Mouse (Mus musculus) hindbrain, embryonic 16.5 days (tissue): Measurements from ENCODE around the gene Arhgef3. TPM values are rescaled to one million over a fixed set of nuclear protein-coding genes. Genes with fewer than 3 reads are reported as not detected.

ENCODE experiments used
- ATAC-seq: fragments of 200-750 bp; cut with Nextera tagmentation; 2 replicates; pipeline ENCODE4 v1.8.0; 2017; ENCODE audit warnings: moderate TSS enrichment, moderate library complexity
- H3K27ac ChIP-seq: fragments of 300-500 bp; sonication (generic); 2 replicates; pipeline ENCODE4 v1.5.1; 2014; ENCODE audit warnings: low read depth, mild to moderate bottlenecking, control low read depth, low read length, moderate library complexity
- H3K27me3 ChIP-seq: fragments of 300-500 bp; sonication (generic); replicated peaks from 2 replicates; pipeline ENCODE4 v1.6.1; 2014; ENCODE audit warnings: low read length; ENCODE audit not compliant: control insufficient read depth, insufficient read depth
- H3K36me3 ChIP-seq: fragments of 300-500 bp; sonication (generic); 2 replicates; pipeline ENCODE4 v1.6.1; 2014; ENCODE audit warnings: mild to moderate bottlenecking, low read length, moderate library complexity, mixed read lengths; ENCODE audit not compliant: control insufficient read depth, insufficient read depth
- H3K4me1 ChIP-seq: fragments of 300-500 bp; sonication (generic); 2 replicates; pipeline ENCODE4 v1.6.1; 2014; ENCODE audit warnings: low read depth, low read length; ENCODE audit not compliant: control insufficient read depth, insufficient read depth
- H3K4me2 ChIP-seq: fragments of 300-500 bp; sonication (generic); 2 replicates; pipeline ENCODE4 v1.6.1; 2014; ENCODE audit warnings: mild to moderate bottlenecking, low read length, control low read depth, moderate library complexity
- H3K4me3 ChIP-seq: fragments of 300-500 bp; sonication (generic); 2 replicates; pipeline ENCODE4 v1.5.1; 2014; ENCODE audit warnings: mild to moderate bottlenecking, low read length, control low read depth, moderate library complexity
- H3K9ac ChIP-seq: fragments of 300-500 bp; sonication (generic); 2 replicates; pipeline ENCODE4 v1.6.1; 2014; ENCODE audit warnings: low read depth, mild to moderate bottlenecking, control low read depth, low read length, moderate library complexity
- H3K9me3 ChIP-seq: fragments of 300-500 bp; sonication (generic); 2 replicates; pipeline ENCODE4 v1.6.1; 2014; ENCODE audit warnings: mild to moderate bottlenecking, low read length, moderate library complexity; ENCODE audit not compliant: control insufficient read depth
- WGBS: fragments of 180-500 bp; shearing (Covaris S2); extraction: QIAGEN DNeasy Blood & Tissue Kit; methylation state at CpG from one replicate; pipeline ENCODE4 v1.1.7; 2014; 5-methylcytosine and 5-hydroxymethylcytosine counted together
- polyA plus RNA-seq: library from polyadenylated mRNA; unstranded; fragments of >200 nt; fragmentation: Nextera tagmentation; extraction: Ambion mirVana; gene quantifications from 2 replicates; pipeline ENCODE4 v1.2.1, GENCODE M21; 2015

Arhgef3 gene
- polyA plus RNA-seq, 1 experiment from 2014 or later = 18.4 TPM

GRCm38 (mm10) chr14:27075909-27076521, 38.7 kb upstream of the Arhgef3 start:
- Histone ChIP-seq H3K9me3 (no peaks in the 10 kb centered on the region), H3K4me1 (peaks cover 11% of the 10 kb centered on the region), H3K4me2 (no peak overlapping the region), H3K9ac (no peak overlapping the region), H3K27ac (no peak overlapping the region), H3K27me3 (no peaks in the 10 kb centered on the region), H3K36me3 (no peaks in the 10 kb centered on the region), H3K4me3 (no peak overlapping the region)
- 39% methylated on average over 8 of the region's 8 CpGs for WGBS
- ATAC-seq = peak; percentile 65

GRCm38 (mm10) chr14:27076522-27076920, 38.2 kb upstream of the Arhgef3 start:
- Histone ChIP-seq H3K9ac (no peak overlapping the region), H3K27me3 (no peaks in the 10 kb centered on the region), H3K4me3 (no peak overlapping the region), H3K27ac (no peak overlapping the region), H3K36me3 (no peaks in the 10 kb centered on the region), H3K4me1 (peaks cover 10% of the 10 kb centered on the region), H3K4me2 (no peak overlapping the region), H3K9me3 (no peaks in the 10 kb centered on the region)
- WGBS = 75% methylated on average over 2 of the region's 2 CpGs
- no peak for ATAC-seq

- ATAC-seq = no peak
- 67% methylated on average over 5 of the region's 5 CpGs for WGBS
- H3K27ac ChIP-seq = no peak overlapping the region
Measured at GRCm38 (mm10) chr14:27081536-27082275, 33.0 kb upstream of the Arhgef3 start.

GRCm38 (mm10) chr14:27085471-27085870, 29.2 kb upstream of the Arhgef3 start:
- 87% methylated on average over 5 of the region's 5 CpGs for WGBS
- Histone ChIP-seq H3K9ac (no peak overlapping the region), H3K27me3 (no peaks in the 10 kb centered on the region), H3K4me3 (no peak overlapping the region), H3K4me1 (no peaks in the 10 kb centered on the region), H3K36me3 (no peaks in the 10 kb centered on the region), H3K9me3 (no peaks in the 10 kb centered on the region), H3K27ac (no peak overlapping the region), H3K4me2 (no peak overlapping the region)
- no peak for ATAC-seq

More at GRCm38 (mm10) chr14:27081536-27082275, 33.0 kb upstream of the Arhgef3 start:
- Histone ChIP-seq H3K4me2 (no peak overlapping the region), H3K4me1 (no peaks in the 10 kb centered on the region), H3K27me3 (no peaks in the 10 kb centered on the region), H3K9me3 (no peaks in the 10 kb centered on the region), H3K36me3 (no peaks in the 10 kb centered on the region), H3K9ac (no peak overlapping the region), H3K4me3 (no peak overlapping the region)

- H3K27ac ChIP-seq = no peak overlapping the region
- no peak overlapping the region for H3K9ac ChIP-seq
- H3K9me3 ChIP-seq = no peaks in the 10 kb centered on the region
- WGBS = 78% methylated on average over 4 of the region's 4 CpGs
- no peaks in the 10 kb centered on the region for H3K36me3 ChIP-seq
- H3K4me3 ChIP-seq = no peak overlapping the region
- ATAC-seq = no peak
- no peaks in the 10 kb centered on the region for H3K27me3 ChIP-seq
- no peak overlapping the region for H3K4me2 ChIP-seq
- no peaks in the 10 kb centered on the region for H3K4me1 ChIP-seq
Measured at GRCm38 (mm10) chr14:27085999-27086398, 28.7 kb upstream of the Arhgef3 start.

GRCm38 (mm10) chr14:27094247-27094646, 20.5 kb upstream of the Arhgef3 start:
- H3K4me3 ChIP-seq = no peak overlapping the region
- H3K4me1 ChIP-seq = no peaks in the 10 kb centered on the region; the same call in 1 of the 2 replicates
- no peak overlapping the region for H3K9ac ChIP-seq
- WGBS = 48% methylated on average over 5 of the region's 5 CpGs
- H3K27me3 ChIP-seq = no peaks in the 10 kb centered on the region
- ATAC-seq = no peak
- H3K36me3 ChIP-seq = no peaks in the 10 kb centered on the region
- H3K27ac ChIP-seq = no peak overlapping the region
- no peak overlapping the region for H3K4me2 ChIP-seq
- no peaks in the 10 kb centered on the region for H3K9me3 ChIP-seq

- no peaks in the 10 kb centered on the region for H3K9me3 ChIP-seq
- ATAC-seq = no peak
- no peak overlapping the region for H3K27ac ChIP-seq
- no peaks in the 10 kb centered on the region; the same call in 1 of the 2 replicates for H3K4me1 ChIP-seq
- no peak overlapping the region for H3K4me2 ChIP-seq
- no peak overlapping the region for H3K9ac ChIP-seq
- H3K4me3 ChIP-seq = no peak overlapping the region
- no peaks in the 10 kb centered on the region for H3K27me3 ChIP-seq
- 53% methylated on average over 9 of the region's 9 CpGs for WGBS
- H3K36me3 ChIP-seq = no peaks in the 10 kb centered on the region
Measured at GRCm38 (mm10) chr14:27096133-27096532, 18.6 kb upstream of the Arhgef3 start.

GRCm38 (mm10) chr14:27096779-27097178, 17.9 kb upstream of the Arhgef3 start:
- H3K36me3 ChIP-seq = no peaks in the 10 kb centered on the region
- ATAC-seq = peak; percentile 68; the same call in 1 of the 2 replicates
- no peaks in the 10 kb centered on the region for H3K9me3 ChIP-seq
- no peak overlapping the region for H3K4me3 ChIP-seq
- 6% methylated on average over 3 of the region's 3 CpGs for WGBS
- no peaks in the 10 kb centered on the region for H3K27me3 ChIP-seq
- no peak overlapping the region for H3K4me2 ChIP-seq
- no peak overlapping the region for H3K9ac ChIP-seq
- H3K27ac ChIP-seq = no peak overlapping the region
- no peaks in the 10 kb centered on the region; the same call in none of the 2 replicates for H3K4me1 ChIP-seq

- Histone ChIP-seq H3K9me3 (no peaks in the 10 kb centered on the region), H3K4me2 (no peak overlapping the region), H3K4me3 (no peak overlapping the region), H3K36me3 (no peaks in the 10 kb centered on the region), H3K9ac (no peak overlapping the region), H3K27me3 (no peaks in the 10 kb centered on the region), H3K27ac (no peak overlapping the region), H3K4me1 (peaks cover 2% of the 10 kb centered on the region; the same call in 1 of the 2 replicates)
- ATAC-seq = no peak
- WGBS = 55% methylated on average over 7 of the region's 7 CpGs
Measured at GRCm38 (mm10) chr14:27101735-27102134, 13.0 kb upstream of the Arhgef3 start.
